Mouse (Mus musculus) granulocyte monocyte progenitor cell, adult 5-6 weeks (primary cell): ENCODE measurements around the gene Mypn. TPM values are rescaled to one million over a fixed set of nuclear protein-coding genes. Genes with fewer than 3 reads are reported as not detected.
A peak's percentile ranks its signal among the peaks of the same experiment; 100 is the strongest.

ENCODE experiments used
- ATAC-seq: replicated peaks from 2 replicates; pipeline ENCODE4 v1.8.0; 2016; ENCODE audit warnings: mild to moderate bottlenecking, moderate TSS enrichment, inconsistent platforms; ENCODE audit not compliant: poor library complexity, severe bottlenecking
- total RNA-seq, 2 experiments: library from RNA; stranded (forward) in 1 of 2; stranded (reverse) in 1 of 2; fragments of 200-712, 200-1000 nt in 1 of 2; fragments of >200 nt in 1 of 2; fragmentation: Nextera tagmentation in 1 of 2; gene quantifications; 2 replicates each; pipeline ENCODE4 v1.2.3; 2014 to 2017

Mypn gene
- total RNA-seq, 2 experiments from 2014 or later: not detected

DNA sequence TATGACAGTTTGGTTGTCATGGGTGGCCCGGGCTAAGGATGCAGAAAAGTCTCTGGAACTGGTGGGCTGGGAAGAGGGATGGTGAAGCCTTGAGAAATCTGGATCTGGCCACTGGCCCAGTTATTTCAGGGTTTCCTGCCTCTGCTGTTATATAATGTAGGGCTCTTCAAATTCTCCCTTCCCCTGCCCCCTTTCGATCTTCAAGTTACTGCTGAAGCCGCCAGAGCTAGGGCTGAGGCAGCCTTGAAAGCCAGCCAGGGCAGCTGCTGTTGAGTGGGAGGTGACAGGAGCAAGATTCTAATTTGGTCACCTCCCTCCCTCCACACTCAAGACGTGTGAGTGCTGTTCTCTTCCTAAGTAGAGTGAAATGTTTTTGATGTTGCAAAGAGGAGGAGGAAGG is 46.8 kb downstream of the Mypn start:
- 0 out of 2 replicates have a peak, but pooled peaks have one; percentile 25 for ATAC-seq

DNA sequence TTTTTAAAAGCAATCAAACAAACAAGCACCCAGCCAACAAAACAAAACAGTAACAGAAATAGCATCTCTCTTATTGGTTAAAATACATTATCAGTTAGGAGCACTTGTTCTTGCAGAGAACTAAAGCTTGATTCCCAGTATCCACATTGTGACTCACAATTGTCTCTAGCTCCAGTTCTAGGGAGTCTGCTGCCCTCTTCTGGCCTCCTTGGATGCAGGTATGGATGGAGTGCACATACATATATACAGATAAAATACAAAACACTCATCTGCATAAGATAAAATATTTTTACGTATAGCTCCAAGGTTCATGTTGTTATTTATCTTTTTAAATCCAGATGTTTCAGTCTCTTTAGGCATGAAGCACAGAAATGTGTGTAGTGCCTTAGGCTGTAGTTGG is 47.4 kb downstream of the Mypn start:
- no peak for ATAC-seq

DNA sequence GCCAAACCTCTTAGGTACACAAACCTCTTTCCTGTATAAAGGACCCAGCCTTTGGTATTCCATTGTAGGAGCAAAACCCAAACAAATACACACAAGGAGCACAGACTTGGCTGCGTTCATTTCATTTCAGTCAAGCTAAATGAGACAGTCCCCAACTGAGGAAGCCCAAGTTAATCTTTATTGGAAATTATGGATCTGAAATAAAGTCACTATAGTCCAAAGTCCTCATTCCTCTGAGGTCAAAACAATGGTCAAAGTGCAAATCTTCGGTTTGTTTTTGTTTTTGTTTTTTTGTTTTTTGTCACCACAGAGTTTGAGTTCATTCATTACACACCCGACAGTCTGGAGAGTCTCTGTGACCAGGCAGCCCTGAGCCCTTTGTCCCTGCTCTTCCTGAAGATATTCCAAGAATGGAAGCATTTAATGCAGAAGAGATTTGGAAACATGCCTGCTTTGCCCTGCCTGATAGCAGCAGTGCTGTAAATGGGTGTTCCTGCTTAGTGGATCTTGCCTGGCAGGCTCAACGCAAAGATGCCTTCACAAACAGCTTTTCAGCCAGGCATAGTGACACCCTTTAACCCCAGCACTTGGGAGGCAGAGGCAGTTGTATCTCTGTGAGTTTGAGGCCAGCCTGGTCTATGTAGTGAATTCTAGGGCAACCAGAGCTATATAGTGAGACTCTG is 47.9 kb downstream of the Mypn start:
- ATAC-seq: no peak

DNA sequence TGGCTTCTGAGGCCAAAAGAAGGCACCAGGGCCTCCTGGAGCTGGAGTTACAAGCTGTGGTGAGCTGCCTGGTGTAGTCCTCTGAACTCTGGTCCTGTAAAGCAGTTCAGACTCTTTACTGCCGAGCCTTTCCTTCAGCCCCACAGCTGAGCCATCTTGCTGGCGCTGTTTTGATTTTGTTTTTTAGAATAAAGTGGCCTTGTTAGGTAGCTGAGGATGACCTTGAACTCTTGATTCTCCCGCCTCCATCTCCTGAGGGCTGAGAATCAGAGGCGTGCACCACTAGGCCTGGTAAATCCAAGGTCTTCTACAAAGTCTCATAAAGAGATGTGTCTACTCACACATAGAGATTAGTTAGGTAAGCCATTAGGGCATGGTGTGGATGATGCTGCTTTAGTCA is 49.0 kb downstream of the Mypn start:
- ATAC-seq: no peak

DNA sequence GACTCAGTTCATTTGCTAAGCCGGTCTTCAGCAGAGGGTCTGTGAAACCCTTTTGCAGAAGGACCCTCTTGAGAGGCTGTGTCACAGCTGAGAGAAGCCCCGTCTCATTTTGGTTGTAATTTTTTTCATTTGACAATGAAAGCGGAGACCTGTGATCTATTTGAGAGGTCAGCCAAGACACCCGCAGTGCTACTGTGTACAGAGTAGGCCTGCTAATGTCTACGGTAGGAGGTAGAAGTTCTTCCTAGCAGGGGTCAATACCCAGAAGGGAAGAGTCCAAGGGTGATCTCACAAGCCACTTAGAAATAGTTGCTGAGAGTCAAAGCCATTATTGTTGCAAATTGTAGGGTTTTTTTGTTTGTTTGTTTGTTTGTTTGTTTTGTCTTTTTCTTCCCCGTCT is 49.5 kb downstream of the Mypn start:
- ATAC-seq: no peak

DNA sequence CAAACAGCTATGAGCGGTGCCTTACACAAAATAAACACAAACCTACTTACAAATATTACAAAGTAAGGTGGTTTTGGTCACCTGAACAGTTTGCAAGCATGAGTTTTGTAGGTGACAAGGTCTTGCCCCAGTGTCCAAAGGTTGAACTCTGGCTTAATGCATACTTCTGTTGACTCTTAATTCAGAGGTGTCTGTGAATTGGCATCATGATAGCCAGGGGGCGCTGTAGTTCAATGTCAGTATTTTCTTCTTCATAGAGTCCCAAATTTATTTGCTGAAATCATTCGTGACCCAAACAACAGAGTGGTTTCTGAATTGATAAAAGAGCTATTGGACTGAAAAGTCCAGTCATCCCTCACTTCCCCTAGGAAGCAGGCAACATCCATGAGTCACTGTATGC is 50.2 kb downstream of the Mypn start:
- peak; percentile 71 for ATAC-seq

DNA sequence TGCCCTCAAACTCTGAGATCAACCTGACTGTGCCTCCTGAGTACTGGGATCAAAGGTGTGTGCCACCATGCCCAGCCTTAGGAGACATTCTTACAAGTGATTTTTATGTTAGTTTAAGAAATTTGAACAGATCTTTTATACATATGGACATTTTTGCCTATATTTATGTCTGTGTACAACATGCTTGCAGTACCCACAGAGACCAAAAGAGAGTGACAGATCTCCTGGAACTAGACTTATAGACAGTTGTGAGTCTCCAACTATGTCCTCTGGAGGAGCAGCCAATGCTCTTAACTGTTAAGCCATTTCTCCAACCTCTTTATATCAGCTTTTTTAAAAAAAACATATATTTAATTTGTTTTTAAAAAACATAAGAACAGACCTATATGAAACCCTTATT is 51.4 kb downstream of the Mypn start:
- ATAC-seq: no peak

DNA sequence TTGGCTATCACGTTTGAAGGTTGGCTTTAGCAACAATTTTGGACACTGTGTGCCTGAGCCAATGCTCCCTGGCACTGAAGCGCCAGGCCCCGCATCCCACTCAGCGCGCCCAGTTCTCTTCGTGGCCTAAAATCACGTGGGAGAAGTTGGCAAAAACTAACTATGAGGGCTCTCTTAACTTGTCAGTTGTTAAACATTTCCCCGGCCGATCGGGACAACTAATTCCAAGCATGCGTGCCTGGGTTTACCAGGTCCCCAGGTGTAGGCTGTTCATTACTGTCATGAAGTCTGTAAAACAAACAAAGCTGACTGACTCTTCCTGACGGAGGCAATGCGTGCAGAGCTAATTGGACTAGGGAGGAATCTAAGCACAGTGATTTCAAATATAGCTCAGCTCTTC is 61.1 kb downstream of the Mypn start:
- no peak for ATAC-seq

DNA sequence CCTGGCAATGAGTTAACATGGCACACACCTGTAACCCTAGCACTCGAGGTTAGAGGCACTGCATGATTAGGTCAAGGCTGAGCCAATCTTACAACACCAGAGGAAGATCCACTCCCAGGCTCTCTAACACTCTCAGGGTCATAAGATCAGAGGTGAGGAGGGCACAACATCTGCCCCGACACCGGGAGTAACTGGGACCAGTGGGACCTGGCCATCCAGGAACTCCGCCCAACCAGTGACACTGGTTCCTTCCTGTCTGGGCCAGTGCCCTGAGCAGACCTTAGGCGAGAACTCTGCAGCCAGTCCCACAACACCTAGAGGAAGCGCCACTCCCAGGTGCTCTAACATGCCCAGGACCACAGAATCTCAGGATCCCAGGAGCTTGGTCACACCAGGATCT is 67.3 kb downstream of the Mypn start:
- no peak for ATAC-seq

DNA sequence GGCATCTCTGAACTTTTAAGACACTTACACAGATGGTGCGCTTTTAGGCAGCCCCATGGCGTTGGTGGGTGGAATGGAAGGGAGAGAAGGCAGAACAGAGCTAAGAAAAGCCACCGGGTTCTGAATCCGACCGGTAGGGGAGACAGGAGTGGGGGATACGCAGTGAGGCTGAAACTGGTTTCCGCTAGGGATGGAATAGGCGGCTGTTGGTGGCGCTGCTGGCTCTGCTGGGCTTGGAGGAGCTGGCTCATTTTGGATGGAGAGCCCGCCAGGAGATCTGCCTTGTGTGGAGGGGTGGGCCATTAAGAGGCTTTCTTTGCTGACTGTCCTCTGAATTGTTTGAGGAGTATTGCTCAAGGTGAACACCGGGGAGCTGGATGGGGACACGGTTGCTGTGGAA is 68.1 kb downstream of the Mypn start:
- no peak for ATAC-seq

DNA sequence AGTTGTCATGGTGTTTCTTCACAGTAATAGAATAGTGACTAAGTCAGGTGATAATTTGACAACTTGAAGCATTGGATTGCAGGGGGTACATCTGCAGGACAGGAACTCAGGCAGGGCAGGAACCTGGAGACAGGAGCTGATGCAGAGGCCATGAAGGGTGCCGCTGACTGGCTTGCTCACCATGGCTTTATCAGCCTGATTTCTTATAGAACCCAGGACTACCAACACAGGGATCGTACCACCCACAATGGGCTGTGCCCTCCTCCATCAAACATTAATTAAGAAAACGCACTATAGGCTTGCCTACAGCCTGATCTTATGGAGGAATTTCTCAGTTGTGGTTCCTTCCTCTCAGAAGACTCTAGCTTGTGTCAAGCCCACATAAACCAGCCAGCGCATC is 70.4 kb downstream of the Mypn start:
- ATAC-seq: no peak

DNA sequence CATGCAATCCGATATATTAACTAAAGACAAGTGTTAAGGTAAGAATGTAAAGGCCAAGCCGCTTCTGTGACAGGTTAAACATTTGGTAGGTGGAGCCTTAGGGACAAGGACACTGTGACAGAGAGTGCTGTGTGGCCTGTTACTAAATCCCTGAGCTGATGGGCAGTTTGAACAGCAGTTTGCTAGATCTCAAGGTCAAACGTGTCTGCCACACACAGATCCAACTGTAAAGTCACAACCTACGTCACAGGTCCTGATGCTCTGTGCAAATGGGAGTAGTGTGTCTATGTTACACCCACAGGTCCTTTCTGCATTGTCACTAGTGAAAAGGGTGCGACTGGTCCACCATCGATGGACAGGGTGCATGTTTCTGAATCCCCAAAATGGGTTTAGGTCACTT is 71.4 kb downstream of the Mypn start:
- no peak for ATAC-seq

DNA sequence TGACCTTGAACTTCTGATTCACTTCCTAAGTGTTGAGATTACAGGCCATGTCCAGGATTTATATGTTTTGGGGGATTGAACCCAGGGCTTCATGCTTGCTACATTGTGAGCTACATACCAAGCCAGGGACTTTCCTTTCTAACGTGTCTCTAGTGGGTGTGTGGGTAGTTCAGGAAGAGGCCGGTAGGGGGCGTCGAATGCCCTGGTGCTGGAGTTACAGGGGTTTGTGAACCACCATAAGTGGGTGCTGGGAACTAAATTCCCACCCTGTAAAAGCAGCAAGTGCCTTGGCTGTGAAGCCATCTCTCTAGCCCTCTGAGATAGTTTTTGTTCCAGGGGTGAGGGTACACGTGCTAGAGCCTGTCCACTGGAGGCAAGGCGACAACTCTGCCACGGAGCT is 73.3 kb downstream of the Mypn start:
- no peak for ATAC-seq

DNA sequence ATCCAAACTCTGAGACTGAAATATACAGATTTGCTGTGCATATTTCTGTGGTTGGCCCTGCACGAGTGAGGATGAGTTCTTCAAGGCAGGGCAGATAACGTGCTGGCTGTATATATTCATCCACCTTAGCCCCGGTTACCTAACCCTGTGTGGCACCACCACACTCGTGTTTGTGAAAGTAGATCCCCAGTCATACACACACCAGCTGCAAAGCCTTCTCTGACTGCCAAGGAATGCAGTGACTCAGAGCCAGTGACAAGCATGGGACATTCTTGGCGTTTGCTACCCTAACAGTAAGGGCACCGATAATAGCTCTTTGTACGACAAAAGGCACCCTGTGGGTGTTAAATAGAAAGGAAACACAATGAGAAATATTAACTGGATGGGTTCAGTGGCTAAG is 75.5 kb downstream of the Mypn start:
- no peak for ATAC-seq

DNA sequence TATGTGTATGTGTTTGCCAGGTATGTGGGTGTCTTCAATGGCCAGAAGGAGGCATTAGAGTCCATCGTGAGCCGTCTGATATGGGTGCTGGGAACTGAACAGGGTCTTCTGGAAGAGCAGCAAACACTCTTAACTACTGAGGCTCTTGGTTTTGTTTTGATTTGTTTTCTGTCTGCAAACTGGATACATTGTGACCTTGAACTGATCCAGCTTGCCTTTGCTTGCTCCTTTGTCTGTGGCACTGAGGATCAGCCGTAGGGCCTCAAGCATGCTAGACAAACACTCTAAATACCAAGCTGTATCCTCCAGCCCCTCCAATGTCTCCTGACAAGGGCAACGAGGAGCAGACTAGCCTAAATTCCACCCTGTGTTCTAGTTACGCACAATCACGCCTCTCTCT is 76.6 kb downstream of the Mypn start:
- no peak for ATAC-seq

DNA sequence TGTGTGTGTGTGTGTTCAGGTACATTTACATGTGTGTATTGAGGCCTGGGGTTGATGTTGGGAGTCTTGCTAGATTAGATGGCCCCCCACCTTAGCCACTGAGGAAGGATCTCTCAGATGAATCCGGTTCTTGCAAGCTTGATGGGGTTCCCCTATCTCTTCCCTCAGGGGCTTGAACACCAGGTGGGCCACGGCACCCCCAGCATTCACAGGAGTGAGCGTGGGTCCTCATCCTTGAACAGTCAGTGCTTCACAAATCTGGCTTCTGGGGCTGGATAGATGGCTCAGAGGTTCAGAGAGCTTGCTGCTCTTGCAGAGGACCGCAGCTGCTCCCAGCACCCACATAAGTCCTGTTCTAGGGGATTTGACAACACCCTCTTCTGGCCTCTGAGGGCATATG is 77.6 kb downstream of the Mypn start:
- no peak for ATAC-seq

DNA sequence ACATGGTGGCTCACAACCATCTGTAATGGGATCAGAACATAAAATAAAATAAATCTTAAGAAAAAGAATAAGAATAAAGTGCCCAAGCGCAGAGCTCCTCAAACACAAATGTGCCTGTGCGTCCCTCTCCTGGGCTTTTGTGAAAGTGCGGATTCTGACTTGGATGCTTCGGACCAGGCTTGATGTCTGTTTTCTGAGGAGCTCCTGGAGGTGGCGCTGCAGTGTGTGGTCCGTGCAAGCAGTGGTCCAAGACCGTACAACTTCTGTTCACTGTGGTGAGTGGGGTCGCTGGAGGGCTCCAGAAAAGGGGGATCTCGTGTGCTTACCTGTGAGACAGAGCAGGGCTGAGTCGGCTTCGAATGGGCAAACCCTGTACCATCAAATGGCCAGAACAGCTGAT is 78.4 kb downstream of the Mypn start:
- ATAC-seq: peak; percentile 33; the same call in 1 of the 2 replicates

DNA sequence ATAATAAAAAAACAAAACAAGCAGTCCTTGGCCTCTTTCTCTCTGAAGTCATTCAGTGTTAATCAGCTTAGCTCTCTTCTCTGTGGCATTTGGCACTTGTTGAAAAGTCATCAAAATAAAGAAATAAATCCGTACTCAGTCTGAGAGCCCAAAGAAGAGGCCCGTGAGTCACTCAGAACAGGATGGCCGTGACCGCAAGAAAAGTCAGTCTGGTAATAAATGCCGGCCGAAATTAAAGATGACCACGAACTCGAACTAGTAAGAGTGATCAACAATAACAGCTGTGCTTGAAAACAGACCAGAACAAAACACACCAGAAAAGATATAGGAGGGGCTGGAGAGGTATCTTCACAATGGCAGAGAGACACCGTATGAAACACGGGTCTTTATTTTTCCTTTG is 79.7 kb downstream of the Mypn start:
- no peak for ATAC-seq

DNA sequence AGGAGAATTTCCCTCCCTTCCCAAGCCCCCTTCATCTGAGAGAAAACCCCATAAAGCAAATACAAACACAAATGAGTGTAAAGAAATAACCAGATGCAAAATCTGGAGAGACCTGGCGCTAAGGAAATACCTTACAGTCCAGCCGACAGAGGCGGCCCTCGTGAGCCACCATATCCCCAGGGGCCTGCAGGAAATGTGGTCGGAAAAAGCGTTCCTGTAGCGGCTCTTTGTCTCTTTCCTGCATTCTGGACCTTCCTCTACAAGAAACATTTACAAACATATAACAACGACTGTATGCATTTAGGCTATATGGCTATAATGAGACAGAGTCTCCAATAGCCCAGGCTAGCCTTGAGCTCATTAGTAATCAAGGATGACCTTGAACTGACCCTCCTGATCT is 80.6 kb downstream of the Mypn start:
- ATAC-seq: no peak

DNA sequence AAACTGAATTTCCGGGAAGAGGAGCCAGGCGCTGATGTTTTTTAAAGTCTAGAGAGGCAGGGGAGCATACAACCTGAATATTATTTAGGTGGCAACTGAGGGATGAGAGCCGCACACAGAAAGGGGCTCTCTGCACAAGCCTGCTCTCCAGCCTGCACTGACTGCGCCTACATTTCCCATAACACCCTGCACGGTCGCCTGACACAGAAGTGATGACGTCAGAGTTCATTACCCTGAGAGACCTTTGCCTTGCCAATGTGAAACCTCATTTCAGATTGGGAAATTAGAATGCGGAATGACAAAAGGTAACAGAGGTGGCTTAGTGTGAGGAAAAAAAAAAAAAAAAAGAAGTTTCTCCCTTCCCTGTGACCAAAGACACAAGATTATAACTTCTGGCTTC is 81.2 kb downstream of the Mypn start:
- peak; percentile 91 for ATAC-seq

DNA sequence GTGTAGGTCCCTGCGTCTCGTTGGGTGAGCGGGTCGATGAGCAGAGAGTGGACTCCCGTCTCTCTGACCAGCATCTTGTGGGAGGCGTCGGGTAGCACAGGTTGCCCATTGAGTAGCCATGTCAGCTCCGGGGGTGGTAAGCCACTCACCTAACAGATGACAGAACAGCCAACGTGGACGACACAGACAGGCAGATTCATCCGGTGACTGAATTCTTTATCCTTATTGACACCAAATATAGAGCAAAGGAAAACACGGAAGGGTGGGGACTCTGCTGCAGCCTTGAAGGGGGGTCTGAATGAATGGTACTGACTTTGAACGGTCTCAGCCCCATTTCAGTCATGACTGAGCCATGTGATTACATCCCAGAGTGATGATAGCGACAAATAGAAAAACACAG is 81.8 kb downstream of the Mypn start:
- ATAC-seq: no peak

DNA sequence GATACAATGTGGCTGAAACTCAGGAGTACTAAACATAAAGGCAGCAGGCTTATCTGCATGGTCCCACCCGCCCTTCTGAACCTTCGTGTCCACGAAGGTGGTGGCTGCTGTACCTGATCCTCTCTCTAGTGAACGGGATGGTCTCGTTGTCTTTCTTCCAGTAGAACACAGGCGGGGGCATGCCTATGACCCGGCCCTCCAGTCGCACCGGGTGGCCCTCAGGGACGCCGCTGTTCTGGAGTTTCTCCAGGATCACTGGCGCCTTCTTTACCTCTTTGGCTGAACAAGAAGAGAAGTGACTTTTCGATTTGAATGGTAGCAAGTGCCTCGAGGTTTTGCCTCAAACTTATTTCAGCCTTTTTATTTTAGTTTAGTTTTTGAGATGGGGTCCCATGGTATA is 83.8 kb downstream of the Mypn start:
- ATAC-seq: no peak

DNA sequence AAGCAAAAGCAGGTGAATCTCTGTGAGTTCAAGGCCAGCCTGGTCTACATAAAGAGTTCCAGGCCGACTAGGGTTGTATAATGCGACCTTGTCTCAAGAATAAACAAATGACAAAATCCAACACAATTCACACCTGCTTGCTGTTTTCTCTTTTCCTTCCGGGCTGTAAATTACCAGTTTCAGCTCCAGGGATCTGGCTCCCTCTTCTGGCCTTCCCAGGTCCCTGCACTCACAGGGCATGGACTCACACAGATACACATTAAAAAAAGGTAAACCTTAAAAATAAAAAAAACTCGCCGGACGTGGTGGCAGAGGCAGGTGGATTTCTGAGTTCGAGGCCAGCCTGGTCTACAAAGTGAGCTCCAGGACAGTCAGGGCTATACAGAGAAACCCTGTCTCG is 86.2 kb downstream of the Mypn start:
- ATAC-seq: no peak
